Mouse (Mus musculus) midbrain, embryonic 11.5 days (tissue): ENCODE measurements at regions not wholly inside any gene's neighbourhood (a gene's known extent, or its start where the extent isn't known, plus 50 kb on each side); places are given as distances from the start of the nearest gene placed in this dataset.
A peak's percentile ranks its signal among the peaks of the same experiment; 100 is the strongest.
"Not testable (repeated sequence)": the region's sequence is repeated elsewhere in the genome, so short reads cannot be mapped to it uniquely, and the experiment has no call there.

Experiments
- ATAC-seq: fragments of 200-750 bp; cut with Nextera tagmentation; 2 replicates; pipeline ENCODE4 v1.8.0; 2017; ENCODE audit warnings: moderate TSS enrichment, moderate library complexity; ENCODE audit not compliant: low FRiP score
- DNase-seq: peaks from one replicate; pipeline ENCODE4 v3.0.0; 2015; ENCODE audit warnings: low spot score; ENCODE audit errors: missing footprints
- H3K27ac ChIP-seq: fragments of 300-500 bp; sonication (generic); 2 replicates; pipeline ENCODE4 v1.5.1; 2014; ENCODE audit warnings: low read depth, low read length
- H3K27me3 ChIP-seq: fragments of 300-500 bp; sonication (generic); 2 replicates; pipeline ENCODE4 v1.6.1; 2014; ENCODE audit warnings: mild to moderate bottlenecking, low read length, moderate library complexity, mixed read lengths; ENCODE audit not compliant: control insufficient read depth, insufficient read depth
- H3K36me3 ChIP-seq: fragments of 300-500 bp; sonication (generic); 2 replicates; pipeline ENCODE4 v1.6.1; 2014; ENCODE audit warnings: mild to moderate bottlenecking, low read length, moderate library complexity, mixed read lengths; ENCODE audit not compliant: control insufficient read depth, insufficient read depth
- H3K4me1 ChIP-seq: fragments of 300-500 bp; sonication (generic); 2 replicates; pipeline ENCODE4 v1.6.1; 2014; ENCODE audit warnings: low read length; ENCODE audit not compliant: control insufficient read depth, insufficient read depth
- H3K4me2 ChIP-seq: fragments of 300-500 bp; sonication (generic); 2 replicates; pipeline ENCODE4 v1.6.1; 2014; ENCODE audit warnings: mild to moderate bottlenecking, moderate library complexity
- H3K4me3 ChIP-seq: fragments of 300-500 bp; sonication (generic); 2 replicates; pipeline ENCODE4 v1.5.1; 2014; ENCODE audit warnings: low read depth, low read length
- H3K9ac ChIP-seq: fragments of 300-500 bp; sonication (generic); 2 replicates; pipeline ENCODE4 v1.6.1; 2014; ENCODE audit warnings: low read length
- H3K9me3 ChIP-seq: fragments of 300-500 bp; sonication (generic); 2 replicates; pipeline ENCODE4 v1.6.1; 2016; ENCODE audit warnings: low read length; ENCODE audit not compliant: control insufficient read depth
- WGBS: fragments of 180-500 bp; shearing (Covaris S2); extraction: QIAGEN DNeasy Blood & Tissue Kit; methylation state at CpG from one replicate; pipeline ENCODE4 v1.1.7; 2014; 5-methylcytosine and 5-hydroxymethylcytosine counted together

DNA sequence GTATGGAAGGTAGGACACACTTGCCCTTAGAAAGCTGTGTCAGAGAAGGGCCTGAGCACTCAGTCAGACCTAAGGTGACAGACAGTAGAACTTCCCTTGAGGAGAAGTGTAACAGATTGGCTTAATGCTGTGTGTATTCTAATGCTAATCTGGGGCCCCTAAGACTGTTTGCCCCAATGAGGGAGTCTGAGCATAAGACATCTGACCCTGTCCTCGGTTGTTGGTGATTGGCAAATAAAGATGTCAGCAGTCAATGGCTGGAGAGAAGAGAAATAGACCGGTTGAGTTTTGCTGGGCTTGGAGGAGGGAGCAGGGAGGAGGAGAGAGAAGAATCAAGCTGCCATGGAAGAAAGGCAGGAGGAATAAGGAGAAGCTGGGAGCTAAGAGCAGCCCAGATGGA is 147.0 kb upstream of the Rxfp2 start:
- Histone ChIP-seq H3K9me3 (no peaks in the 10 kb centered on the region), H3K9ac (no peak overlapping the region), H3K4me1 (0 out of 2 replicates have a peak, but pooled peaks cover 2% of the 10 kb centered on the region), H3K4me2 (no peak overlapping the region), H3K27me3 (peaks cover 2% of the 10 kb centered on the region; the same call in 1 of the 2 replicates), H3K27ac (no peak overlapping the region), H3K4me3 (no peak overlapping the region), H3K36me3 (no peaks in the 10 kb centered on the region)
- WGBS: 3% methylated on average over 2 of the region's 2 CpGs
- ATAC-seq (peak; percentile 83), DNase-seq (peak; percentile 87)

DNA sequence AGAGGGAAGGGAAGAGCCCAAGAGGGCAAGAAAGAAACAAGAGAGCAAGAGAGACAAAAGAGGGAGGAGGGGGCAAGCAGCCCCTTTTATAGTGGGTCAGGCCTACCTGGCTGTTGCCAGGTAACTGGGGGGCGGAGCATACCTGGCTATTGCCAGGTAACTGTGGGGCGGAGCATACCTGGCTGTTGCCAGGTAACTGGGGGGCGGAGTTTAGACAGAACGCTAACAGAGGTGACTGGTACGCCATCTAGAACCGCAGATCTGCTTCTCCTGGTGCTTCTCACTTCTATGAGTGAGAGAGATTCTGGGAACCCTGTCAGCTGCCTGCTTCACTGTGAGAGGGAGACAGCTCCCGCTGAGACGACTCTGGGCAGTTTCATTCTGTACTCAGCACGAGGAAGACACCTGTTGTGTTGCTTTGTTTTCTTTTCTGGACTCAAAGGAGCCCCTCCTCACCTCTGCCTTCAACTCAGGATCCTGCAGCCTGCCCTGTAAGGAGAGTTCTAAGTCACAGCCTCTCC is 144.9 kb upstream of the Rxfp2 start:
- H3K4me2 ChIP-seq: no peak overlapping the region
- H3K4me3 ChIP-seq: no peak overlapping the region
- no peaks in the 10 kb centered on the region for H3K9me3 ChIP-seq
- peaks cover 2% of the 10 kb centered on the region; the same call in 1 of the 2 replicates for H3K27me3 ChIP-seq
- H3K36me3 ChIP-seq: no peaks in the 10 kb centered on the region
- DNase-seq (no peak), ATAC-seq (no peak)
- H3K27ac ChIP-seq: no peak overlapping the region
- 0 out of 2 replicates have a peak, but pooled peaks cover 2% of the 10 kb centered on the region for H3K4me1 ChIP-seq
- WGBS: 17% methylated on average over 9 of the region's 9 CpGs
- no peak overlapping the region for H3K9ac ChIP-seq

DNA sequence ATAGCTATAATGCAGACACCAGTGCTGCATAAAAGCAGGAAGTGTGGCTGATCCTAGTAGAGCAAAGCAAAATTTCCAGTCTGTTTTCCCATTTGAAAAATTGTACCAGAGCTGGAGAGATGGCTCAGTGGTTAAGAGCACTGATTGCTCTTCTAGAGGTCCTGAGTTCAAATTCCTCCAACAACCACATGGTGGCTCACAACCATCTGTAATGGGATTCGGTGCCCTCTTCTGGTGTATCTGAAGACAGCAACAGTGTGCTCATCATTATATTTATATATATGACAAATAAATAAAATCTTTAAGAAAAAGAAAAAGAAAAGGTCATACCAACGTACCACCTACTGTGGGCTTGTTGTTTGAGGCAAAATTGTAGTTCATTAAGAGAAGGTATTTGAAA is 144.1 kb upstream of the Rxfp2 start:
- 0 out of 2 replicates have a peak, but pooled peaks cover 2% of the 10 kb centered on the region for H3K4me1 ChIP-seq
- no peak for ATAC-seq
- H3K9me3 ChIP-seq: no peaks in the 10 kb centered on the region
- H3K4me2 ChIP-seq: no peak overlapping the region
- WGBS: 82% methylated on average over 2 of the region's 2 CpGs
- DNase-seq: no peak
- no peak overlapping the region for H3K27ac ChIP-seq
- H3K27me3 ChIP-seq: peaks cover 2% of the 10 kb centered on the region; the same call in 1 of the 2 replicates
- H3K36me3 ChIP-seq: no peaks in the 10 kb centered on the region
- no peak overlapping the region for H3K4me3 ChIP-seq
- H3K9ac ChIP-seq: no peak overlapping the region

DNA sequence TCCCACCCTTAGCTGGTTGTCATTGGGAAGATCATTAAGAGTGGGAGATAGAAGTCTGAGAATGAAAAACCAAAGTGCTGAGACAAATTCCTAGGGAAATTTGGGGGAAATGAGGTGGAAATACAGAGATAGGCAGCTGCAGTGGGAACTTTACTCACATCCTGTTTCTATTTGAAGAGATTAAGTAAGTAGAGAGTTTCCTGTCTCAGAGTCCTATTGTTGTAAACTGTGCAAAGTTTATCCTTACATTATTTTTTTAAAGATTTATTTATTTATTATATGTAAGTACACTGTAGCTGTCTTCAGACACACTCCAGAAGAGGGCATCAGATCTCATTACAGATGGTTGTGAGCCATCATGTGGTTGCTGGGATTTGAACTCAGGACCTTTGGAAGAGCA is 126.0 kb upstream of the Rxfp2 start:
- DNase-seq, H3K4me1 ChIP-seq, H3K4me2 ChIP-seq, H3K36me3 ChIP-seq, H3K9me3 ChIP-seq, H3K9ac ChIP-seq, H3K4me3 ChIP-seq, H3K27ac ChIP-seq, H3K27me3 ChIP-seq, ATAC-seq: not testable (repeated sequence)

DNA sequence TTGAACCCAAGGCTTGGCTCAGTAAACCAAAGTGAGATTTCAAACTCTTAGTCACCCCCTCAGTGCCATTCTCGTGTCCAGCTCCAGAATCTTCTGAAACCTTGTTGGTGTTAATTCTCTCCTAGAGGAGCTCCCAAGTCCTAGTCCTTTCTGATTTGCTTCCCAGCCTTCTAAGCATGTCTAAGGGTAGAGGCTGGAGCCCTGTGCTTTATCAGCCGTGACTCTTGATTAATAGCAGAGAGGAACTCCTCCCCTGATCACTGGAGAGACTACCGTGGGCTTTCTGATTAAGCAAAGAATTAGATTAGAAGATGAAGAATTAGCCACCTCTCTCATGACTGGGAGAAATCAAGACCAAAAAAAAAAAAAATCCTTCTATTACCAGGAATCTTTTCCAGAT is 111.5 kb upstream of the Rxfp2 start:
- 70% methylated on average over 3 of the region's 3 CpGs for WGBS
- no peaks in the 10 kb centered on the region for H3K4me1 ChIP-seq
- H3K4me2 ChIP-seq: no peak overlapping the region
- no peak overlapping the region for H3K27ac ChIP-seq
- DNase-seq (no peak), ATAC-seq (no peak)
- no peaks in the 10 kb centered on the region for H3K36me3 ChIP-seq
- H3K9me3 ChIP-seq: no peaks in the 10 kb centered on the region
- H3K9ac ChIP-seq: no peak overlapping the region
- H3K27me3 ChIP-seq: no peaks in the 10 kb centered on the region
- H3K4me3 ChIP-seq: no peak overlapping the region

DNA sequence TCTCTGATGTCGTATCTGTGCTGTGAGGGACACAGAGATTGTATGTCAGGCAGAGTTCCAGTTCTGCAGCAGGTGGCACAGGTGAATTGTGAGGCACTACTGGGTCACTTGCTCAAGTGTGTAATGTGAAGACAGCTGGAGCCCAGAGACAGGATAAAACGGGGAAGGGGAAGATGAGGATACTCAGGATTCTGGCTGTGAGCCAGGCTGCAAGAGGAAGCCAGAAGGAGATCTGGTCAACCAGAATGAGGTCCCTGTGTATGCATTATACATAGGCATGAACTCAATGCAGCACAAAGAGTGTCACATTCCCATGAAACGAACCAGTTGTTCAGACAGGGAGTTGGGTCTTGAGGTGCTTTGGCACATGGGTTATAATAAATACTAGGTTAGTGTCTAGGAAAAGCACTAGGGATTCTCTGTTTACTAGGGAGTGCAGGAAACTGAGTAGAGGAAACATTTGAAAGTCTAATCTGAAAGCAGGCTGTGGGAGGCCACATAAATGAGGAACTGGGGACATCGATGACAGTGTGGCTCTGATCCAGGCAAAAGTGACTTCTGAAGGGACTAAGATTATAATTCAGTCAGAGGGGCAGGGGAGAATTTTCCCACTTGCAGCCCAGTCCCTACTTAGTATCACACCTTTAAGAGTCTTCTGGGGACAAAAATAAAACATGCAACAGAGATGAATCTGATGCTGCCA is 109.9 kb upstream of the Rxfp2 start:
- Histone ChIP-seq H3K4me1 (no peaks in the 10 kb centered on the region), H3K9ac (no peak overlapping the region), H3K4me3 (no peak overlapping the region), H3K4me2 (no peak overlapping the region), H3K9me3 (no peaks in the 10 kb centered on the region), H3K27ac (no peak overlapping the region), H3K27me3 (no peaks in the 10 kb centered on the region), H3K36me3 (no peaks in the 10 kb centered on the region)
- DNase-seq (no peak), ATAC-seq (no peak)
- 78% methylated on average over 4 of the region's 4 CpGs for WGBS

DNA sequence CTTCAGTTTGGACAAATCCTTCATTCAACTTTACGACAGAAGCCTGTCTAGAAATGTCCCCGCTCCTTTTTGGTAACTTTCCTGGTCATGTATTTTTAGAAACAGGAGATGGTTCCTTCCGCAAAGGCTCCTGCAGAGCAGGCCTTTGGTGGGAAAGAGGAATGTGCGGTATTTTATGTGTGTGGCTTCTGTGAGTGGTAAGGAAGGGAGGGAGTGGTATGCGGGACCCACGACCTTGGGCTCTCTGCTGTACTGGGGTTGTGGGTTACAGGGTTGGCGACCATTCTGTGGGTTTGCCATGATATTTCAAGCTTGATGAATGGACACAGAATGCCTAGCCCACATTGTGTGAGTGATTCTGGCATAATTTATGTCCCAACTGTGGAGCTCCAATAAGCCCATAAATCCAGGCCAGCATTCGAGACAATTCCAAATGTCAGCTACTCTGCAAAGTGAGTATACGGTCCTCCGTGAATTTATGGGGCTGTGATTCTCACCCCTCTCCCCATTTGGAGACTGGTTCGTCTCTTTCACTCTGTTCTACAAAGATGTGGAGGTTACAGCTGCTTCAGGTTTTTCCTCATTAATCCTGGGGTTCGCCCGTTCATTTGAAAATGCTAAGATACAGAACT is 109.3 kb upstream of the Rxfp2 start:
- WGBS: 81% methylated on average over 13 of the region's 13 CpGs
- no peak overlapping the region for H3K4me2 ChIP-seq
- H3K9ac ChIP-seq: no peak overlapping the region
- no peak overlapping the region for H3K4me3 ChIP-seq
- ATAC-seq: no peak
- no peaks in the 10 kb centered on the region for H3K27me3 ChIP-seq
- H3K9me3 ChIP-seq: no peaks in the 10 kb centered on the region
- H3K36me3 ChIP-seq: no peaks in the 10 kb centered on the region
- DNase-seq: no peak
- H3K4me1 ChIP-seq: no peaks in the 10 kb centered on the region
- no peak overlapping the region for H3K27ac ChIP-seq

DNA sequence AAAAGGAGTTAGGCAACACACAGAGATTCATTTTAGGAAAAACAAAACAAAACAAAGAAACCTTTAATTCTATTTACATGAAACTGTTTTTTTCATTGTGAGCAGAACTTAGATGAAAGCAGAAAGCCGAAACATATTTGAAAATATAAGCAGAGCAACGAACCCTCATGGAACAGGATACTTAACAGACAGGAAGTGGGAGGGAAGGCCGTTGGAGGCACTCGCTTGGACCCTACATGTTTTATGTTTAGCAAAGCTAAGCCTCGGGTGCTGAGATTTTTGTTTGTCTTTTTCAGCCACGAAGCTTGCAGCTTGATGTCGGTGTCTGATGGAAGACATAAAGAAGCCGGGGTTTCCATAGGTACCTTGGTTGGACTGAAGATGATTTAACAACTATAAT is 108.5 kb upstream of the Rxfp2 start:
- ATAC-seq: no peak
- Histone ChIP-seq H3K4me1 (no peaks in the 10 kb centered on the region), H3K27me3 (no peaks in the 10 kb centered on the region), H3K4me2 (no peak overlapping the region), H3K9me3 (no peaks in the 10 kb centered on the region), H3K36me3 (no peaks in the 10 kb centered on the region), H3K9ac (no peak overlapping the region), H3K4me3 (no peak overlapping the region), H3K27ac (no peak overlapping the region)
- DNase-seq: no peak
- WGBS: 76% methylated on average over 8 of the region's 8 CpGs

DNA sequence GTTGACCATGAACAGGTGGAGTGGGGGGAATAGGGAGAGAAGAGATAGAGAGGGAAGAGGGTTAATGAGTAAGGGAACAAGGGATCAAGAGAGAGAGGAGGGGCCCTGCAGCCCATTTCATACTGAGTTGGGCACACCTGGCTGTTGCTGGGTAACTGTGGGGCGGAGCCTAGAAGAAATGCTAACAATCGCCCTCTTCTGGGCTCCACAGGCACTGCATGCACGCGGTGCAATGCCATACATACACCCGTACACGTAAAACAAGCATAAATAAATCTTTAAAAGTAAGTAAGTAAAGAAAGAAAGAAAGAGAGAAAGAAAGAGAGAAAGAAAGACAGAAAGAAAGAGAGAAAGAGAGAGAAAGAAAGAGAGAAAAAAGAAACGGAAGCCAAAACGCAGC is 106.5 kb upstream of the Rxfp2 start:
- no peak overlapping the region for H3K4me3 ChIP-seq
- 86% methylated on average over 8 of the region's 8 CpGs for WGBS
- H3K9me3 ChIP-seq: no peaks in the 10 kb centered on the region
- no peaks in the 10 kb centered on the region for H3K27me3 ChIP-seq
- H3K27ac ChIP-seq: no peak overlapping the region
- ATAC-seq: no peak
- no peak overlapping the region for H3K9ac ChIP-seq
- no peaks in the 10 kb centered on the region for H3K36me3 ChIP-seq
- no peak overlapping the region for H3K4me2 ChIP-seq
- no peak for DNase-seq
- H3K4me1 ChIP-seq: no peaks in the 10 kb centered on the region
